Mouse (Mus musculus) erythroid progenitor cell, adult 5-6 weeks (primary cell): Measurements from ENCODE around the gene Rnase4. TPM values are rescaled to one million over a fixed set of nuclear protein-coding genes. Genes with fewer than 3 reads are reported as not detected.
A peak's percentile ranks its signal among the peaks of the same experiment; 100 is the strongest.

Experiments used
- ATAC-seq: replicated peaks from 2 replicates; pipeline ENCODE4 v1.8.0; 2016; ENCODE audit warnings: moderate number of reproducible peaks, mild to moderate bottlenecking, moderate TSS enrichment, inconsistent platforms; ENCODE audit not compliant: poor library complexity, low FRiP score, severe bottlenecking
- total RNA-seq, 2 experiments: library from RNA; stranded (forward) in 1 of 2; stranded (reverse) in 1 of 2; fragments of 150-400 nt in 1 of 2; fragments of 186-747, 209-891 nt in 1 of 2; gene quantifications; 2 replicates each; pipeline versions ENCODE4 v1.2.3 to v1.2.4; 2015 to 2017; ENCODE audit warnings: low replicate concordance in 2 of 2

The Rnase4 gene
- total RNA-seq, 2 experiments from 2014 or later: 8.0 to 10.3 TPM

DNA sequence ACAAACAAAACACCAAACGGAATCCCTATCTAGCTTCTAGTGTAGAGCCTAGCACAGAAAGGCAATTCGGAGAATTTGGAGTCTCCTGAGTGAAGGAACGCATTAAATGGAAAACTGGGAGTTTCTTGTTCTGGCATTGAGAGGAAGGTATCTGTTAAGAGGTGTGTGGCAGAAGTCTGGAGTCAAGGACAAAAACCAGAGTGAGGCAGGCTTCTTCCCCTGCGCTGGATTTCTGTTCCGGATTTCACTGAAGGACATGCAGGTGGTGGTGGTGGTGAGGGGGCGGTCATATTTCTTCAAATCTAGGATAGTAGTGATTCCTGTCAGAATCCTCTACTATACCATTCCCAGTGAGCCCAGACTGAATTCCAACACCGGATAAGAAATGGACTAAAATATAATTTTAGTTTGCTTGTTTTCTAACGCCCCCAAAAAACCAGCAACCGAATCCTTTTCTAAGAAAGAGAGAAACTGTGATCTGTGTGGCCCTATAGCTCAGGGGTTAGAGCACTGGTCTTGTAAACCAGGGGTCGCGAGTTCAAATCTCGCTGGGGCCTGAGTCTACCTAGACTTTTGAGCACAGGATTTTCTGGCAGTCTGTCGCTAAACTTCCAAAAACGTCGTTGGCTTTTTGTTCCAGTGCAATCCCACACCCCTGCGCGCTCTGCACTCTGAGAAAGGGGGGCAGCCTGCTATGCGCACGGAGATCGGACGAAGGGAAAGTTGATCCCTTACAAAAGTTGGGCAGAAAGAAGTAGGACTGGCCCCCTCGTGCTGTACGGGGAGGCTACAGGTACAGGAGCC, 2.5 kb upstream of the Rnase4 start:
- ATAC-seq: peak; percentile 46

- ATAC-seq: peak; percentile 84
These were observed 1.8 kb upstream of the Rnase4 start for GRCm38 (mm10) chr14:51088970-51089673.

DNA sequence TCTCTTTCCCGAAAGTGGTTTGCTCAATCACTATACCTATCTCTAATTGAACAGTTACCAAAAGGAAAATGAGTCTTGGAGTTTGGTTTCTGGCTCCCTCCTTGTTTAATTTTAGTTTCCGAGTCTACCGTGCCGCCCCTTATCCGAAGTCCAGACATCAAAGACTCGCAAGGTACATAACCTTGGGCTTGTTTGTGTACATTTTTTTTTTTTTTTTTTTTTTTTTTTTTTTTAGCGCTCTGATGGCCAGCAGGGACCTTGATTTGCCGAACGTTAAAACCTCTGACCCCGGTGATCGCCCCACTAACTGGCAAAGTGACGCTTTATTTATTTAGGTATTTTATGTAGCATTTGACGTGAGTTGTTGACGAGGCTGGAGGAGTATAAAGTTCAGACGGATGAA, 1.2 kb upstream of the Rnase4 start:
- ATAC-seq: no peak

DNA sequence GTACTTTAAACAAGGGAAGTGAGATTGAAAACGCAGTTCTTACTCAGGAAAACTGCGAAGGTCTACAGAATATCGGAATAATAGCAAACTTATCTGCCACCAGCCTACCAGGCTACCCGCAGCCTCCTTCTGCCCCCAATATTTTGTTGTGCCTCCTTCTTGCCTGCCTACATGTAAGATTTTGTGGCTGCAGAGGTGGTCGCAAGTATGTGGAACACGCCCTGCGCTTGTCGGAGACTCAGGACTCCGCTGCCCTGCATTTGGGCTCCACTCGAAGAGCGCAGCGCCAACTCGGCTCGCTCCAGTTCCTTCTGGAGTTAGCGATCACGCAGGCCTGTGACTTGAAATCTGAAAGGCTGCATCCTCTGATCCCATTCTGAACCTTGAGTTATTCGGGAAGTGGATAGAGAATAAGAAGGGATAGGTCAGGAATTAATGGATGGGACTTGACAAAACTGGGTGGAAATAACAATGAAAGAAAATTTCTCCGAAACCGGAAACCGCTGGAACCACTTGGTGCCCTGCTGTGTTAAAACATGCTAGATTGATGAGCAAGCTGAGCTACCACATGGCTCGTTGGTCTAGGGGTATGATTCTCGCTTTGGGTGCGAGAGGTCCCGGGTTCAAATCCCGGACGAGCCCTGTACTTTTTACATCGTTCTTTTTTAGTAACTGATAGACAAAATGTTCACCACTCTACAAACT, 648 bp upstream of the Rnase4 start:
- 0 out of 2 replicates have a peak, but pooled peaks have one; percentile 32 for ATAC-seq

- no peak for ATAC-seq
These were observed 1.3 kb downstream of the Rnase4 start for GRCm38 (mm10) chr14:51092073-51092620.

- ATAC-seq: no peak
These were observed 2.6 kb downstream of the Rnase4 start for GRCm38 (mm10) chr14:51093496-51093895.

GRCm38 (mm10) chr14:51094096-51094875, 3.4 kb downstream of the Rnase4 start:
- ATAC-seq: no peak

- ATAC-seq: no peak
These were observed 4.0 kb downstream of the Rnase4 start for GRCm38 (mm10) chr14:51094921-51095320.

GRCm38 (mm10) chr14:51095736-51096524, 5.1 kb downstream of the Rnase4 start:
- ATAC-seq: no peak

DNA sequence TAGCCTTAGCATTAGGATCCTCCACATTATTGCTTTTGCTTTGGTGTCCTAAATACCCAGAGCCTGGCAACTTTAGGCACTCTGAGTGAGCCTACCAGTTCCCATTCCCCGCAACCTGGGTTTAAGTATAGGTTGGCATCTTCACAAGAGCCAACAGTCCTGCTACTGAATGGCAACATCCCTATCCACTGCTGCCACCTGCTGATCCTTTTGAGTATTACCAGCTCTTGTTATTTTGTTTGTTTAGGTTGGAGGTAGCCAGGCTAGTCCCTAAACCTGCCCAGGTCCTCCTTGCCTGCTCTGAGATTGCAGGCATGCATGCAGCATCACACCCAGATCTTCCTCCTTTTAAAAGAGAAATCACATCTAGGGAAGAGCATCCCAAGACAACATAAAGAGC, 7.4 kb downstream of the Rnase4 start:
- ATAC-seq: peak; percentile 75

GRCm38 (mm10) chr14:51098921-51099320, 8.0 kb downstream of the Rnase4 start:
- ATAC-seq: no peak

DNA sequence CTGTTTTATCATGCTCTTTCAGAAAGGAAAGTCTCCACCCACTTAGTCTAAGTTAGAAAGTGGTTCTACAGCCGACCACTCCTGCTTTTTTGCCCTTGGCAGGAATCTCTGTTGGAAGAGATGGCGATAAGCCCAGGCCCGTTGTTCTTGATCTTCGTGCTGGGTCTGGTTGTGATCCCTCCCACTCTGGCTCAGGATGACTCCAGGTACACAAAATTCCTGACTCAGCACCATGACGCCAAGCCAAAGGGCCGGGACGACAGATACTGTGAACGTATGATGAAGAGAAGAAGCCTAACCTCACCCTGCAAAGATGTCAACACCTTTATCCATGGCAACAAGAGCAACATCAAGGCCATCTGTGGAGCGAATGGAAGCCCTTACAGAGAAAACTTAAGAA, 10.4 kb downstream of the Rnase4 start:
- no peak for ATAC-seq

GRCm38 (mm10) chr14:51103217-51103616, 12.3 kb downstream of the Rnase4 start:
- peak; percentile 75 for ATAC-seq

- ATAC-seq: no peak
These were observed 13.5 kb downstream of the Rnase4 start for GRCm38 (mm10) chr14:51104366-51104765.

GRCm38 (mm10) chr14:51106449-51106967, 15.6 kb downstream of the Rnase4 start:
- no peak for ATAC-seq

- no peak for ATAC-seq
These were observed 21.1 kb downstream of the Rnase4 start for GRCm38 (mm10) chr14:51111966-51112365.

DNA sequence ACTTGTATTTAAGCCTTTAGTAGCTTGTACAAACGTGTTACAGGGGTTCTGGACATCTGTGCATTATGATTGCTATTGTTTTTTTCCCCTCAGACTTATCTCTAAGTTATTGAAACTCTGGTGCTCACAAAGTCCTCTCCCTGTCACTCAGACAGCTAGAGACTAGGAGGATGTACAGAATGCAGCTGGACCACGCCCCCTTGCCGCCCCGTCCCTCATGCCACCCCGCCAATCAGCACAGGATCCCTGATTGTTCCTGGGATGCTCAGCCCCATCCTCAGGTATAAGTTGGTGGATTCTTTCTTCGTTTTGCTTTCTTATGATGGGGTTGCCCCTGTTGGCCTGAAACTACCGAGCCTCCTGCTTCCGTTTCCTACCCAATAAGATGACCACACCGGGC, 22.6 kb downstream of the Rnase4 start:
- no peak for ATAC-seq

DNA sequence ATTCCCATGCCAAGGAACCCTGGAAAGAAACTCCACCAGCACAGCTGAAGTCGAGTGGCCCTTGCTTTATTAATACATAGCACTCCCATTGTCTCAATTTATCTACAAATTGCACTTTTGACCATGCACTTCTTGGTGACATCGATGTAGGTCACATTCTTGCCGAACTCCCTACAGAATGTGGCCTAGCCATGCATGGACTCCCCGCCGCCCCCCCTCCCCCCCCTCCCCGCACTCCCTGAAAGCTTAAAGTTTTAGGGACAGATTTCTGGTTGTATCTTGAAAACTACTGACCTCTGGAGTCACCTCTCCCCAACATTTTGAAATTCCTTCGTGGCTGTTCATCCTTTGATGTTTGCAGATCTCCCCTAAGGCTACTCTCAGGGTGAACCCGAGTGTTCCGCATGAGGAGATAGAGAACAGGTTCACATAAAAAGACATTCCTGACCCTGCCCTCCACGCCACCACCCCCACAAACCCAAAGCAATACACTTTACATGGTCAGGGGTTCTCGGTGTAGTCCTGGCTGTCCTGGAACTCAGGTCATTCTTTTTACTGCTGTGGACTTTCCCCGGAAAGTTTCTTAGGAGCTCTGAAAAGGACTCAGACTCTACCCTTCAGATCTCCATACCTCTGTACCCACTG, 23.2 kb downstream of the Rnase4 start, which contains the start of gene Eddm3b:
TSS of gene Eddm3b (plus strand) at position 511 of the 645 bp plus-strand sequence.
- no peak for ATAC-seq
